Mouse (Mus musculus) forebrain, embryonic 14.5 days (tissue): ENCODE data around the gene Olfr803. TPM values are rescaled to one million over a fixed set of nuclear protein-coding genes. Genes with fewer than 3 reads are reported as not detected.

ENCODE experiments used
- microRNA-seq: library from miRNA; unstranded; fragments of <30 nt; microRNA quantifications from one replicate; pipeline ENCODE4, GENCODE M21; 2016
- polyA plus RNA-seq: library from polyadenylated mRNA; unstranded; fragments of >200 nt; fragmentation: Nextera tagmentation; extraction: Ambion mirVana; gene quantifications from 2 replicates; pipeline ENCODE4 v1.2.1, GENCODE M21; 2014

Gene Olfr803
- polyA plus RNA-seq, 1 experiment from 2014 or later: not detected

Small RNA genes lying within 50 kb of the gene (microRNA-seq; reads per million reads assigned to microRNA genes)
- gene Gm24485: not detected

Other genes with a start within 250 kb of the Olfr803 start
- not detected in 2 replicates for gene Olfr787, start 232.4 kb downstream of the Olfr803 start, polyA plus RNA-seq
- not detected in 2 replicates for gene Olfr788, start 223.3 kb downstream of the Olfr803 start, polyA plus RNA-seq
- not detected in 2 replicates for gene Olfr789, start 209.5 kb downstream of the Olfr803 start, polyA plus RNA-seq
- not detected in 2 replicates for gene Olfr790, start 195.8 kb downstream of the Olfr803 start, polyA plus RNA-seq
- not detected in 2 replicates for gene Olfr791, start 172.5 kb downstream of the Olfr803 start, polyA plus RNA-seq
- not detected in 2 replicates for gene Olfr792, start 155.1 kb downstream of the Olfr803 start, polyA plus RNA-seq
- not detected in 2 replicates for gene Olfr794, start 126.6 kb downstream of the Olfr803 start, polyA plus RNA-seq
- not detected in 2 replicates for gene Olfr796, start 81.7 kb downstream of the Olfr803 start, polyA plus RNA-seq
- gene Olfr798, start 66.4 kb downstream of the Olfr803 start, polyA plus RNA-seq: not detected in 2 replicates
- not detected in 2 replicates for gene Olfr799, start 56.8 kb downstream of the Olfr803 start, polyA plus RNA-seq
- not detected in 2 replicates for gene Olfr800, start 36.6 kb downstream of the Olfr803 start, polyA plus RNA-seq
- gene Olfr801, start 20.4 kb downstream of the Olfr803 start, polyA plus RNA-seq: not detected in 2 replicates
- gene Olfr802, start 6.1 kb downstream of the Olfr803 start, polyA plus RNA-seq: not detected in 2 replicates
- gene Olfr804, start 8.9 kb upstream of the Olfr803 start, polyA plus RNA-seq: not detected in 2 replicates
- not detected in 2 replicates for gene Olfr805, start 35.1 kb upstream of the Olfr803 start, polyA plus RNA-seq
- gene Olfr806, start 47.6 kb upstream of the Olfr803 start, polyA plus RNA-seq: not detected in 2 replicates
- not detected in 2 replicates for gene Olfr807, start 63.5 kb upstream of the Olfr803 start, polyA plus RNA-seq
- gene Olfr808, start 71.2 kb upstream of the Olfr803 start, polyA plus RNA-seq: not detected in 2 replicates
- not detected in 2 replicates for gene Olfr809, start 80.4 kb upstream of the Olfr803 start, polyA plus RNA-seq
- not detected in 2 replicates for gene Olfr810, start 100.6 kb upstream of the Olfr803 start, polyA plus RNA-seq
- gene Olfr811, start 110.1 kb upstream of the Olfr803 start, polyA plus RNA-seq: not detected in 2 replicates
- not detected in 2 replicates for gene Olfr812, start 151.8 kb upstream of the Olfr803 start, polyA plus RNA-seq
- not detected in 2 replicates for gene Olfr813, start 161.1 kb upstream of the Olfr803 start, polyA plus RNA-seq
- not detected in 2 replicates for gene Olfr814, start 185.6 kb upstream of the Olfr803 start, polyA plus RNA-seq
- gene Olfr815, start 211.6 kb upstream of the Olfr803 start, polyA plus RNA-seq: not detected in 2 replicates
- not detected in 2 replicates for gene Olfr816, start 221.3 kb upstream of the Olfr803 start, polyA plus RNA-seq